Mouse (Mus musculus) limb, embryonic 10.5 days (tissue): ENCODE results near the gene Best1. TPM values are rescaled to one million over a fixed set of nuclear protein-coding genes. Genes with fewer than 3 reads are reported as not detected.

ENCODE experiments used
- DNase-seq: peaks from one replicate; pipeline ENCODE4 v3.0.0-alpha.2; 2017; ENCODE audit warnings: low spot score
- H3K27ac ChIP-seq: fragments of 300-500 bp; sonication (generic); 2 replicates; pipeline ENCODE4 v1.5.1; 2016; ENCODE audit warnings: mild to moderate bottlenecking
- H3K27me3 ChIP-seq: fragments of 300-500 bp; sonication (generic); 2 replicates; pipeline ENCODE4 v1.6.1; 2016; ENCODE audit warnings: low read depth, mild to moderate bottlenecking; ENCODE audit not compliant: poor library complexity, severe bottlenecking
- H3K36me3 ChIP-seq: fragments of 300-500 bp; sonication (generic); 2 replicates; pipeline ENCODE4 v1.6.1; 2016; ENCODE audit warnings: mild to moderate bottlenecking, moderate library complexity
- H3K4me1 ChIP-seq: fragments of 300-500 bp; sonication (generic); 2 replicates; pipeline ENCODE4 v1.6.1; 2016
- H3K4me3 ChIP-seq: fragments of 300-500 bp; sonication (generic); 2 replicates; pipeline ENCODE4 v1.5.1; 2016; ENCODE audit warnings: mild to moderate bottlenecking, moderate library complexity
- H3K9me3 ChIP-seq: fragments of 300-500 bp; sonication (generic); replicated peaks from 2 replicates; pipeline ENCODE4 v1.6.1; 2016; ENCODE audit warnings: mild to moderate bottlenecking
- WGBS: fragments of 180-500 bp; shearing (Covaris S2); methylation state at CpG from one replicate; pipeline ENCODE4 v1.1.7; 2016; 5-methylcytosine and 5-hydroxymethylcytosine counted together
- polyA plus RNA-seq: library from polyadenylated mRNA; unstranded; fragments of >200 nt; fragmentation: Nextera tagmentation; extraction: Ambion mirVana; gene quantifications from 2 replicates; pipeline ENCODE4 v1.2.1, GENCODE M21; 2016

The Best1 gene
- 2.3 TPM in 2 replicates for polyA plus RNA-seq

DNA sequence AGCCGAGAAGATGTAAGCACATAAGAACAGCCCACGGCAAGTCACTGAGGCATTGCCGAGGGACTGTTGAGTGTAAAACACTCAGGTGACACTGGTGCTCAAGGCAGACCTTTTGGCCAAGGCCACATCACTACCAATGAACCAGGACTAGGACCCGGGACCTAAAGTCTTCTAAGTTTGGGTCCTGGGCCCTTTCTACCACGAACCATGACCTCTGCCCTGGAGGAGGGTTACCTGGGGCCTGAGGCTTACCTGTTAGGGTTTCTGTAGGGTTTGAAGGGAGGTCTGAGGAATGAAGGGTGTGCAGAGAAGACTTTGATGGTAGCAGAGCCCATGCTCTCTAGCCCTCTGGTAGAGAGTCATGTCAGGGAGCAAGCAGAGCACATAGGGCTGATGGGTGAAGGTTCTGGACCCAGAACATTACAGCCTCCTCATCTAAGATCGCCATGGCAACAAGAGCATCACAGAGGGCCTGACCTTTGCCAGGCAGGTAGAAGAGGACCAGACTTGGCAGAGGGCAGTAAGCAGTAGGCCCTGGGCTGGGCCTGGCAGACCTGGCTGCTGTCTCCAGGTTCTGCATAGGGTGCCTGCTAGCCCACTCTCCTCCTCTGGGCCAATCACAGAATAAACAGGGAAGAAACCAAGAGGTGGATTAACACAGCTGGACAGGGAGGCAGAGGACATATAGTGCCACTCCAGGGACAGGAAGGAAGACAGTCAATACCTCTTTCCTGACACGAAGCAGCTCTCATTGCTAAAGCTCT lies at the start of gene Best1, which contains the start of gene Rab3il1:
TSS of gene Best1 (minus strand) at position 428 of the 764 bp plus-strand sequence.
TSS of gene Rab3il1 (plus strand) at position 464 of the 764 bp plus-strand sequence.
- Histone ChIP-seq H3K4me3 (no peak within 1 kb of the TSS), H3K27me3 (no peaks in the 10 kb centered on the region), H3K9me3 (0 out of 2 replicates have a peak, but pooled peaks cover 3% of the 10 kb centered on the region), H3K36me3 (no peaks in the 10 kb centered on the region), H3K27ac (no peak within 1 kb of the TSS), H3K4me1 (no peaks in the 10 kb centered on the region)
- 80% methylated on average over 7 of the region's 7 CpGs for WGBS
- DNase-seq, result no peak

DNA sequence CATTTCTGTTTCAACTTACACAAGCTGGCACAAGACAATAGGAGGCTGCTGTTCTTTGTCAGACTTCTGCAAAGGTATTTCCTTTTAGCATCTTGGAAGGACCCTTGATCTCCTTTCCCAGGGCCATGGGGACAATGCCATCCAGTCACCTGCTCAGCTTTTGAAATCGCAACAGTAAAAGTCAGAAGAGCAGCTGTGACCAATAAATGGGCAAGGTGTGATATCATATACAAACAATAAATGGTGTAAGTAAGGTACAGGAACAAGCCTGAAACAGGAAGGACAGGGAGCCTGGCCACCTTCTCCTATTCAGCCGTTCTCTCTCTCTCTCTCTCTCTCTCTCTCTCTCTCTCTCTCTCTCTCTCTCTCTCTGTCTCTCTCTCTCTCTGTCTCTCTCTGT lies 49.0 kb upstream of the Best1 start:
- 81% methylated on average over 2 of the region's 2 CpGs for WGBS
- H3K36me3 ChIP-seq, result no peaks in the 10 kb centered on the region
- no peaks in the 10 kb centered on the region for H3K27me3 ChIP-seq
- H3K9me3 ChIP-seq, result no peaks in the 10 kb centered on the region
- H3K4me1 ChIP-seq, result peaks cover 5% of the 10 kb centered on the region; the same call in 1 of the 2 replicates
- no peak overlapping the region for H3K27ac ChIP-seq
- DNase-seq, result no peak
- H3K4me3 ChIP-seq, result no peak overlapping the region

DNA sequence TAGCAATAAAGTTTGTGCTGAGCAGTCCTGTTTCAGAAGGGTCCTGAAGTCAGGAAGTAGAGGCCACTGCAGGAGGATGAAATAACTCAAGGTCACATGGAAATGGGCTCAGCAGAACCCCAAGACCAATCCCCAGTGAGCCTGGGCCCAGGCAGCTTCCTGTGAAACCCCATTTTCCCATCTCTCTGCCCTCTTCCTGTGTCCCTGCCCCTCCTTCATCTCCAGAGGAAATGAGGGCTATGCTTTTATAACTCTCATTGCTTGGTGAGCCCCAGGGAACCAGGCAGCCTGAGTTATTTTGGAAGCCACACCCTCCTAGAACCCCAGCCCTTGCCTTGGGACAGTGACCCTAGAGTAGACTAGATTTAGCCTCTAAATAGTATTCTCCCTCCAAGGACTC lies 48.1 kb upstream of the Best1 start:
- no peak overlapping the region for H3K27ac ChIP-seq
- DNase-seq, result no peak
- H3K9me3 ChIP-seq, result no peaks in the 10 kb centered on the region
- peaks cover 5% of the 10 kb centered on the region; the same call in 1 of the 2 replicates for H3K4me1 ChIP-seq
- no peak overlapping the region for H3K4me3 ChIP-seq
- H3K27me3 ChIP-seq, result no peaks in the 10 kb centered on the region
- no peaks in the 10 kb centered on the region for H3K36me3 ChIP-seq

DNA sequence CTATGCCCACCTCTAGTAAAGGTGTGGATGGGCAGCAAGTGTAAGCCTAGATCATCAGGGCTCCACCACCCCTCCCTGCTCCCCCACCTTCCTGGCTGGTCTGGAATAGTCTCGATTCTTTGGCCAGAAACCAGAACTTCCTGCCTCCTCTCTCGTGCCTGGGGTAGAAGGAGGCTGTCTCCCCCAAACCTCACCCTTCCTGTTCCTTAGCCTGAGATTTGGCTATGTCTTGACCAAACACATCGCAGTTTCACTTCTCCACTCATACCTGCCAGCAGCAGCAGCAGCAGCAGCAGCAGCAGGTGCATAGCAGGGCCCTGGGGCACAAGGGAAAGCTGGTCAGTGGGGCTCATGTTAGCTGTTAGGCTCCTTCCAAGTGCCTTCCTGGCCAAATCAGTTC lies 45.5 kb upstream of the Best1 start:
- Histone ChIP-seq H3K36me3 (no peaks in the 10 kb centered on the region), H3K4me3 (no peak overlapping the region), H3K27me3 (peaks cover 15% of the 10 kb centered on the region), H3K27ac (no peak overlapping the region), H3K9me3 (no peaks in the 10 kb centered on the region), H3K4me1 (peaks cover 10% of the 10 kb centered on the region)
- WGBS, result 65% methylated on average over 3 of the region's 3 CpGs
- no peak for DNase-seq

DNA sequence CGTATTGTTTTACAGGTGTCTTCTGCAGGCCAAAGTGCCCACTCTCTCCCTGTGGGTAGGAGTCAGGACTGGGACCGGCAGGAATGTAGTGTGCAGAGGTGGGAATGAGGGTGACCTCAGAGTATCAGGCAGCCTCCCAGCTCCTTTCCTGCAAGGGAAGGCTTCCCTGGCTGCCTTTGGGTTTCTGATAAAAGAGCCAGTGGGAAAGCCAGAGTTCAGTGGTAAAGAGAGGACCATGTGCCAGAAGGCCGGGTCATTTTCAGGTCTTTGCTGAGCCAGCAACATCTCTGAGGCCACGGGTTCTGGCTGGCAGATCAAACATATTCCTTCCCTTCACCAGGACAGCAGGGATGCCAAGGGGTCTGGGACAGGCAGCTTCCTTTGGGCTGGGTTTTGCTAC lies 44.9 kb upstream of the Best1 start:
- Histone ChIP-seq H3K4me1 (peaks cover 16% of the 10 kb centered on the region), H3K27ac (no peak overlapping the region), H3K36me3 (no peaks in the 10 kb centered on the region), H3K9me3 (no peaks in the 10 kb centered on the region), H3K27me3 (peaks cover 15% of the 10 kb centered on the region), H3K4me3 (no peak overlapping the region)
- no peak for DNase-seq
- WGBS, result 78% methylated on average over 4 of the region's 4 CpGs

DNA sequence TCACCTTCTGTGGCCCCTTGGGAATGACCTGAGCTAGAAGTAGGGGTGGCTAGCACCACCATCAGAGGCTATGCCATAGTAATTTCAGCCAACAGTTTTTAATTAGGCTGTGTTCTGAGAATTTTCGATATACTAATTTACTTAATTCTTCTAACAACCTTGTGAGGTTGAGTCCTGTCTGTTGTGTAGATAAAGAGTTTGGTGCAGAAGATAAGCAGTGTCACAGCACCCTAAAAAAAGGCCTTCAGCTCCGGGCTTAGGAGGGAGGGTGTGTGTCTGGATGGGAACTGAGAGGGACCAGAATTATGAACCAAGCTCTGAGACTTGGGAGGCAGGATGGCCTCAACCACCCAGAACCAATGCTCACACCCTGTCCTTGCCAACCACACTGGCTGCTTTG lies 44.3 kb upstream of the Best1 start:
- no peak for DNase-seq
- Histone ChIP-seq H3K4me1 (peaks cover 22% of the 10 kb centered on the region), H3K27ac (no peak overlapping the region), H3K4me3 (no peak overlapping the region), H3K27me3 (peaks cover 21% of the 10 kb centered on the region), H3K36me3 (no peaks in the 10 kb centered on the region), H3K9me3 (no peaks in the 10 kb centered on the region)
- WGBS, result 80% methylated on average over 2 of the region's 2 CpGs

DNA sequence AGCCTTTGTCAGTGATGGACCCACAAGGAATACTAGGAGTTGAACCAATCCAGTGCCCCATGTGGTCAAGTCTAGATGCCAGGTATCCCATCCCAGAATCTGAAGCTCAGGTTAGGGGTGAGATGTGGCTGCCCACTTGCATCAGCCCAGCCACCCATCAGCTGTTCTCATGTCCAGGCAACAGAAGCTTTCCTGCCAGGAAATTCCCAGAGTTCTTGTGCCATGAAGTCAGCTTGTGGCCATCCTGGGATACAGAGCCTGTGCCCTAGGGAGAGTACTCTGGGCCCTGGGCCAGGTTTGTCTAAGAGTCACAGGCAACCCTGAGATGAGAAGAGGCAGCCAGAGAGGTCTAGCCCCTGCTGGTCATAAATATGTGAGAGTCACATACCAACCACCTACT lies 42.2 kb upstream of the Best1 start:
- DNase-seq, result no peak
- H3K36me3 ChIP-seq, result no peaks in the 10 kb centered on the region
- H3K4me3 ChIP-seq, result no peak overlapping the region
- H3K27ac ChIP-seq, result no peak overlapping the region
- no peaks in the 10 kb centered on the region for H3K9me3 ChIP-seq
- H3K4me1 ChIP-seq, result peaks cover 17% of the 10 kb centered on the region
- H3K27me3 ChIP-seq, result peaks cover 38% of the 10 kb centered on the region

DNA sequence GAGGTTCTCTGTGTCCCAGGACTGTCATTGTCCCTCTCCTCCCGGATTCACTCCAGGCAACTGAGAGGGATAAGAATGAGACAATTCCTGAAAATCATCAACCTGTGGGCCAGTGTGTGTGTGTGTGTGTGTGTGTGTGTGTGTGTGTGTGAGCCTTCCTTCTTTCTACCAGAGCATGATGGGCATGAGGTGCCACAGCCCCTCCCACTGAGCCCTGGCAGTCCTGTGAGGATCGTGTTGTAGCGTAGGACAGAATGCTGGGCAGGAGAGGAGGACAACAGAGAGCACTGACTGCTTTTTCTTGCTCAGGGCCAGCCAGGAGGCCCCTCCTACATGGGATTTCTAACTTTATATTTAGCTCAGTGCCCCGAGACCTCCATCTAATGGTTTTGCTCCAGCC lies 41.4 kb upstream of the Best1 start:
- Histone ChIP-seq H3K36me3 (no peaks in the 10 kb centered on the region), H3K4me1 (peaks cover 17% of the 10 kb centered on the region), H3K4me3 (no peak overlapping the region), H3K27me3 (peaks cover 38% of the 10 kb centered on the region), H3K27ac (no peak overlapping the region), H3K9me3 (no peaks in the 10 kb centered on the region)
- 90% methylated on average over 4 of the region's 4 CpGs for WGBS
- no peak for DNase-seq

DNA sequence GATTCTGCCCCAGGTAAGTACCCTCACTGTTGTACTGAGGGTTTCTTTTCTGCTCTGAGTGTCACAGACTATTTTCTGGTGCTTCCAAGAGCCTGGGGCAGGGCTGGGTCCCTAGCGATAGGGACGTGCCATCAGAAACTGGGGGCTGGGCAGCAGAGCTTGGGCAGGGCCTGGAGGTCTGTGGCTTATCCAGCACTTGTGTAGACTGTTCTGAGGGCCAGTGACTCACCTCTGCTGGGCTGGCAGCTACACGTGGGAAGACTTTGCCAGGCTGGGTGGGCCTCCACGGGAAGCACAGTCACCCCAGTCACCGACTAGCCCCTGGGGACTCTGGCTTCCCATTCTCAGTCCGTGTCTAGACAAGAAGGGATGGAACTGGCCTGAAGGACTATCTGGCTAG lies 40.8 kb upstream of the Best1 start:
- DNase-seq, result no peak
- Histone ChIP-seq H3K9me3 (no peaks in the 10 kb centered on the region), H3K4me1 (peaks cover 17% of the 10 kb centered on the region), H3K27me3 (peaks cover 38% of the 10 kb centered on the region), H3K36me3 (no peaks in the 10 kb centered on the region), H3K4me3 (peak overlapping the region; percentile 69), H3K27ac (0 out of 2 replicates have a peak overlapping the region, but pooled peaks have one; percentile 1)
- whole genome bisulfite sequencing, result 63% methylated on average over 6 of the region's 6 CpGs

DNA sequence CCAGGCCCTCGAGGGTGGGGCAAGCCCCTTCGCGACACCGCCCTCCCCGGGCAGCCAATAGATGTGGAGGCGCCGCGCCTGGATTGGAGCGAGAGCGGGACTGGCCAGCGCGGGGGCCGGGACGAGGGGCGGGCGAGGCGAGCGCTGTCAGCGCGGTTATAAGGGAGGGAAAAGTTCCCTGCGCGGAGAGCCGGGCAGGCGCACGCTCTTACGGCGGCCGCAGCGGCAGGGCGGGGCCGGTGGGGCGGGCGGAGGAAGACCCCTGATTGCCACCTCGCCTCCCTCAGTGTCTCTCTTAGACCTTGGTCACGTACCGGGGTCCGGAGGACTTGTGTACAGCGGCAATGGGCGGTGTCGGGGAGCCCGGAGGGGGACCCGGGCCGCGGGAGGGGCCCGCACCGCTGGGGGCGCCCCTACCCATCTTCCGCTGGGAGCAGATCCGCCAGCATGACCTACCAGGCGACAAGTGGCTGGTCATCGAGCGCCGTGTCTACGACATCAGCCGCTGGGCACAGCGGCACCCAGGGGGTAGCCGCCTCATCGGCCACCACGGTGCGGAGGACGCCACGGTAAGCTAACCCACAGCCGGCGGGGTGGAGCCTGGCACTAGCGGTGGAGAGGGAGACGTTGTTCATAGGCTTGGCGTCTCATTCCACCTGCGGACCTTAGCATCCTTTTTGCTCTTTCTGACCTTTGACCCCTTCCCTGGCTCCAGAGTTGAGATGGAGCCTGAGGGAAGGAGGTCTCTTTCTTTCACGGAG lies 40.1 kb upstream of the Best1 start, which contains the start of gene Fads3:
TSS of gene Fads3 (plus strand) at position 182 of the 761 bp plus-strand sequence.
- H3K9me3 ChIP-seq, result no peaks in the 10 kb centered on the region
- H3K4me3 ChIP-seq, result peak within 1 kb of the TSS; percentile 69
- peak; percentile 87 for DNase-seq
- peaks cover 17% of the 10 kb centered on the region for H3K4me1 ChIP-seq
- H3K27me3 ChIP-seq, result peaks cover 38% of the 10 kb centered on the region
- no peaks in the 10 kb centered on the region for H3K36me3 ChIP-seq
- WGBS, result under 1% methylated on average over 67 of the region's 69 CpGs
- H3K27ac ChIP-seq, result peak within 1 kb of the TSS; percentile 69

DNA sequence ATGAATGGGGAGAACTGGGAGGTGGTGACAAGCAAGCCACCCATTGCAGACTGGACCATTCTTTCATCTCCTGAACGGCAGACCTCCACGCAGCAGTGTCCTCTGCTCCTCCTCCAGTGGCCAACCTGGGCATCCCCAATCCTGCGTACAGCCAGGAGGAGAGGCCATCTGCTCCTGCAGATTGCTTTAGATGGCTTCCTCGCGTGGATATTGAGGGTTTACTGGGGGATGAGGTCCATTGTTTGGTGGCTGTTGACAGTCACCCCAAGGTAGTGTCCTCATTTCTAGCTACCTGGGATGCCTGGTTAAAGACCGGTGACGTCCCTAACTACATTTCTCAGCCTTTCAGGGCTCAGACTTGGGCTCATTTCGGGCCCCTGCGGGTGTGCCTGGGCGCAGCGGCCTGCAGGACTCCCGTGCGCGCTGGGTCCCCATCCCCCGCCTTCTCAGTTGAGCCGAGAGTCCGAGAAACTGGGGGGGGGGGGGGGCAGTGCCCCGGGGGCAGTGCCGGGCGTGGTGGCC lies 39.5 kb upstream of the Best1 start:
- WGBS, result 7% methylated on average over 20 of the region's 20 CpGs
- Histone ChIP-seq H3K9me3 (no peaks in the 10 kb centered on the region), H3K27me3 (peaks cover 38% of the 10 kb centered on the region), H3K27ac (peak overlapping the region; percentile 69), H3K4me3 (peak overlapping the region; percentile 69), H3K4me1 (peaks cover 17% of the 10 kb centered on the region), H3K36me3 (no peaks in the 10 kb centered on the region)
- no peak for DNase-seq

DNA sequence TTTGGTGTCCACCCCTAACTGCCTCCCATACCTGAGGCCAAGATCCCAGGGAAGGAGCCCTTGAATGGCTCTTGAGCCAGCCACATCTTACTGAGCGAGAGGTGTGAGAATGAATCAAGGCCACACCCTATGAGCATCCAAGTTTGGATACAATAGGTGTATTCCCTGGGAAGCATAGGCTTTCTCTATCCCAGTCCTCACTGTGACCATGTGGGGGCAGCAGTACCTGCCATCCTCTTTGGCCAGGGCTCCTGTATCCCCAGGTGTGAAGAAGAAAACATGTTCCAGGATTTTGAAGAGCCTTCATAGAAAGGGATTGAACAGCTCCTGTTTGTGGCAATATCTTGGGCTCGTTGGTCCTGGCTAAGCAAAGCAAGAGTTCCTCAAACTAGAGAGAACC lies 38.2 kb upstream of the Best1 start:
- no peak overlapping the region for H3K4me3 ChIP-seq
- DNase-seq, result no peak
- peaks cover 6% of the 10 kb centered on the region; the same call in 1 of the 2 replicates for H3K36me3 ChIP-seq
- WGBS, result 80% methylated on average over 2 of the region's 2 CpGs
- no peaks in the 10 kb centered on the region for H3K9me3 ChIP-seq
- H3K27ac ChIP-seq, result no peak overlapping the region
- peaks cover 38% of the 10 kb centered on the region for H3K27me3 ChIP-seq
- peaks cover 23% of the 10 kb centered on the region for H3K4me1 ChIP-seq

DNA sequence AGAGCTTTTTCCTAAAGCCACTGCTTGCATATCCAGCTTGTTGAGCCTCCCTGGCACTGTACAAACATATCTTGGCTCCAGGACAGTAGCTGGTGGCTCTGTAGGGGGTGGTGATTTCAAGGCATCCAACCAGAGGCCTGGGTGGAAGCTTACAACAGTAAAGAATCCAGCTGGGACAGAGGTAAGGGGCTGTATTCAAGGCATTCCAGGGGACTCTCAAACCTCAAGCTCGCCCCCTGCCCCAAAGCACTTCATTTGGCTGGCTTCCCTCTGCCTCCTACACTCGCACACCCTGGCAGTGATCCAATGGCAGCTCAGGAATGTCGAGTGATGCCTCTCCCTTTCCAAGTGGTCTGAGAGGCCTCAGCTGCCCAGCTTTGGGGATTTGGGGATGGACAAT lies 37.5 kb upstream of the Best1 start:
- 32% methylated on average over 3 of the region's 3 CpGs for WGBS
- peaks cover 28% of the 10 kb centered on the region for H3K4me1 ChIP-seq
- DNase-seq, result no peak
- H3K9me3 ChIP-seq, result no peaks in the 10 kb centered on the region
- H3K36me3 ChIP-seq, result peaks cover 13% of the 10 kb centered on the region; the same call in 1 of the 2 replicates
- H3K4me3 ChIP-seq, result no peak overlapping the region
- H3K27ac ChIP-seq, result no peak overlapping the region
- H3K27me3 ChIP-seq, result peaks cover 34% of the 10 kb centered on the region
